Mouse (Mus musculus): ENCODE measurements around the gene Ndc1.

DNA sequence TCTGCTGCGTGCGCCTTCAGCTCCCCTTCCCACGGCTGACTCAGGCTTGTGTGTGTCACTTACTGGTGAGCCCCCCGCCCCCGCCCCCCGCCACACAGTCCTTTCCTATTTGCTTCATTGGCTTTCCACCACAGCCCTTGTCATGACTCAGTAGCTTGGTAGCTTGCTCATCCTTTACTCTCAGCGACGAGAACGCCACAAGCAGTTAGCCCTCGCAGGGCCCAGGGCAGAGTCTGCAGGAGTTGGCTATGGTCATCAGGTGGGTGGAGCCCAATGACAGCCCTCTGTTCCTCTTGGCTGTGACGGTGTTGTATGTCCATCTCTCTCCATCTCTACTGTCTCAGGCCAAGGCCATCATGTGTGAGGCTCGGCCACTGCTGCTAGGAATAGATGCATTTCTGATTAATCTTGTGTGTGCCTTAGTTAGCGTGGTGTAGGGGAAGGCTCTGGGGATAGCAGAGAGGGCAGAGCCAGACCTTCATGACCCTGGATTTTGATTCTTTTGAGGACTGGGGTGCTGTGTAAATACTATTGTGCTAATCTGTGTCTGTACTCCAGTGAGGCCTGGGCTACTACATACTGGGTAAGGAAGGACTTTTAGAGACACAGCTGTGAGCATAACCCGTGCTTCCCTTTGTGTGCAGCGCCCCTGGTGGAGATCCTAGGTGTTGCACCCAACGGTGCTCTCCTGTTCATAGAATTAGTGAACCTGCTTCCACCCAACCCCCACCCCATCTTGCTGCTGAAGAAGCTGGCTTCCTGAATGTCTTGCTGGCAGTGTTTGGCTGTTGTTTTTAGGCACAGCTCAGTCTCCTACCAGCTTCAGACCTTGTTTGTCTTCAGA is 85.8 kb downstream of the Ndc1 start:
- TF ChIP-seq CTCF (IDR thresholded peaks at IDR 0.05; ENCODE audit: insufficient read depth, low read depth, low read length) (peak; percentile 64), POLR2A (IDR thresholded peaks at IDR 0.05; ENCODE audit: insufficient read depth, low read depth, low read length) (no peak)
